ENCODE assay signal across 26 mouse cellular contexts in the genomic region with DNA sequence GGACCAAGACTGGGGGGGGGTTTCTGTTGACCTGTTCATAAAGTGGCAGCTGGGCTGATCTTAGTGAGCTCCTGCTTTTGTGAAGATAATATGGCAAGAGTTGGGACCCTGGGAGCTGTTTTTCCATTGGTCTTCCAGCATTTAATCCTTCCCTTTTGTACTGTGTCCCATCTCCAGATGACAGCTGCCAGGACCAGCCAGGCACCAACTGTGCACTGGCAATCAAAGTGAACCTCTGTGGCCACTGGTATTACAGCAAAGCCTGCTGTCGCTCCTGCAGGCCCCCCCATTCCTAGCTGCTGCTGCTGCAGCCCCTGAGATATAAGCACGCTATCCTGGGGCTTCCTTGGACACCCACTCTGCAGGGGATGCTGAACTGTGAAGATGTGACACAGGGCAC. TPM values are rescaled to one million over a fixed set of nuclear protein-coding genes. Genes with fewer than 3 reads are reported as not detected.
A peak's percentile ranks its signal among the peaks of the same experiment; 100 is the strongest.
DNase-seq lines count a peak whose midpoint lies in the region; ATAC-seq and TF ChIP-seq lines count a peak whose summit lies in the region.
"Had no signal": no experiment of that assay in that cellular context is flagged by ENCODE, and none has a peak within 500 bp of the region (broad histone marks: within the 10 kb centered on the region; RNA-seq: fewer than 3 reads in every experiment).

No protein-coding gene starts in this region.

- no peak overlapping the region for H3K4me3 ChIP-seq in layer of hippocampus, adult 2 months
- no peak overlapping the region for H3K4me3 ChIP-seq in midbrain, postnatal 0 days (ENCODE audit: low read depth, low read length)
- no peak overlapping the region for H3K4me3 ChIP-seq in midbrain, embryonic 11.5 days (ENCODE audit: low read depth, low read length)
- no peak overlapping the region for H3K4me3 ChIP-seq in forebrain, embryonic 11.5 days (ENCODE audit: low read depth, low read length)
- H3K4me3 ChIP-seq: embryonic facial prominence, embryonic 10.5 days; embryonic facial prominence, embryonic 13.5 days; erythroblast, embryonic 14.5 days; forebrain, embryonic 10.5 days; gastrocnemius, adult 2 months; hindbrain, embryonic 13.5 days had no signal

- no peak for TF ChIP-seq CTCF in layer of hippocampus, adult 2 months (conservative IDR thresholded peaks at IDR 0.05)
- no peak for TF ChIP-seq CTCF in midbrain, postnatal 0 days (IDR thresholded peaks at IDR 0.05)

- H3K4me2 ChIP-seq in midbrain, postnatal 0 days (ENCODE audit: low read depth, low read length, poor library complexity, severe bottlenecking), result no peak overlapping the region
- no peak overlapping the region for H3K4me2 ChIP-seq in midbrain, embryonic 11.5 days
- no peak overlapping the region for H3K4me2 ChIP-seq in forebrain, embryonic 11.5 days (ENCODE audit: low read depth, low read length, severe bottlenecking)
- H3K4me2 ChIP-seq: embryonic facial prominence, embryonic 13.5 days; heart, embryonic 11.5 days; hindbrain, embryonic 13.5 days had no signal

- peaks cover 4% of the 10 kb centered on the region; the same call in 1 of the 2 replicates for H3K4me1 ChIP-seq in midbrain, postnatal 0 days (ENCODE audit: insufficient read depth, low read length)
- H3K4me1 ChIP-seq in midbrain, embryonic 11.5 days (ENCODE audit: control insufficient read depth, insufficient read depth, low read length), result no peaks in the 10 kb centered on the region
- no peaks in the 10 kb centered on the region for H3K4me1 ChIP-seq in forebrain, embryonic 11.5 days (replicated peaks; ENCODE audit: control insufficient read depth, insufficient read depth, low read length)
- H3K4me1 ChIP-seq: hindbrain, embryonic 13.5 days had no signal

- no peaks in the 10 kb centered on the region for H3K27me3 ChIP-seq in midbrain, postnatal 0 days (ENCODE audit: insufficient read depth, low read length)
- no peaks in the 10 kb centered on the region for H3K27me3 ChIP-seq in midbrain, embryonic 11.5 days (ENCODE audit: control insufficient read depth, insufficient read depth, low read length)
- H3K27me3 ChIP-seq in forebrain, embryonic 11.5 days (ENCODE audit: control insufficient read depth, insufficient read depth, low read length), result no peaks in the 10 kb centered on the region

- no peak overlapping the region for H3K9ac ChIP-seq in midbrain, postnatal 0 days (replicated peaks; ENCODE audit: low read length, poor library complexity, severe bottlenecking)
- no peak overlapping the region for H3K9ac ChIP-seq in midbrain, embryonic 11.5 days (ENCODE audit: low read length)
- no peak overlapping the region for H3K9ac ChIP-seq in forebrain, embryonic 11.5 days (ENCODE audit: low read length)
- H3K9ac ChIP-seq: embryonic facial prominence, embryonic 13.5 days; forebrain, postnatal 0 days; hindbrain, embryonic 13.5 days had no signal

- no peaks in the 10 kb centered on the region for H3K36me3 ChIP-seq in midbrain, postnatal 0 days (ENCODE audit: insufficient read depth, low read length)
- H3K36me3 ChIP-seq in midbrain, embryonic 11.5 days (ENCODE audit: control insufficient read depth, insufficient read depth, low read length), result no peaks in the 10 kb centered on the region
- no peaks in the 10 kb centered on the region for H3K36me3 ChIP-seq in forebrain, embryonic 11.5 days (ENCODE audit: control insufficient read depth, insufficient read depth, low read length)
- H3K36me3 ChIP-seq: embryonic facial prominence, embryonic 10.5 days; embryonic facial prominence, embryonic 13.5 days; forebrain, embryonic 10.5 days; hindbrain, embryonic 13.5 days had no signal

- H3K27ac ChIP-seq in layer of hippocampus, adult 2 months, result peak overlapping the region; percentile 78
- no peak overlapping the region for H3K27ac ChIP-seq in midbrain, postnatal 0 days (ENCODE audit: low read depth, low read length)
- H3K27ac ChIP-seq in midbrain, embryonic 11.5 days (ENCODE audit: low read depth, low read length), result no peak overlapping the region
- no peak overlapping the region for H3K27ac ChIP-seq in forebrain, embryonic 11.5 days (ENCODE audit: low read depth, low read length)
- H3K27ac ChIP-seq: embryonic facial prominence, embryonic 10.5 days; embryonic facial prominence, embryonic 13.5 days; forebrain, embryonic 10.5 days; gastrocnemius, adult 2 months; hindbrain, embryonic 13.5 days had no signal

- no peaks in the 10 kb centered on the region for H3K9me3 ChIP-seq in midbrain, postnatal 0 days (ENCODE audit: low read length)
- H3K9me3 ChIP-seq in midbrain, embryonic 11.5 days (ENCODE audit: control insufficient read depth, low read length), result no peaks in the 10 kb centered on the region
- H3K9me3 ChIP-seq in forebrain, embryonic 11.5 days (ENCODE audit: control insufficient read depth, low read length), result no peaks in the 10 kb centered on the region
- H3K9me3 ChIP-seq: embryonic facial prominence, embryonic 10.5 days; embryonic facial prominence, embryonic 13.5 days; forebrain, embryonic 10.5 days; hindbrain, embryonic 13.5 days had no signal

- peak; percentile 66 to 75 for DNase-seq in cerebellum, postnatal 10 days
- no peak for DNase-seq in cerebellum, adult 11-12 months
- DNase-seq in layer of hippocampus, adult 2 months (ENCODE audit: low spot score in 2 of 2), result no peak
- no peak for DNase-seq in layer of hippocampus, adult 9-10 months (ENCODE audit: low spot score)
- peak; percentile 49 for DNase-seq in midbrain, postnatal 0 days (ENCODE audit: low spot score)
- DNase-seq in midbrain, embryonic 11.5 days (ENCODE audit: low spot score, missing footprints), result no peak
- no peak for DNase-seq in forebrain, embryonic 11.5 days (ENCODE audit: low spot score)
- DNase-seq: adrenal gland, adult 8-10 months; adrenal gland, postnatal 25 days; cerebellum, adult 9-11 months; embryo, embryonic 11 days; forebrain, postnatal 0 days; gastrocnemius, adult 2 months; gastrocnemius, postnatal 14 days had no signal

- no peak for ATAC-seq in midbrain, postnatal 0 days (ENCODE audit: low FRiP score)
- no peak for ATAC-seq in midbrain, embryonic 11.5 days (ENCODE audit: low FRiP score)
- ATAC-seq in forebrain, embryonic 11.5 days (replicated peaks; ENCODE audit: low FRiP score), result no peak
- ATAC-seq: activated CD4-positive, CD25-positive, alpha-beta regulatory T cell, adult 4 months; forebrain, embryonic 14.5 days; forebrain, postnatal 0 days had no signal

- 46% methylated on average over 2 of the region's 2 CpGs for WGBS in midbrain, postnatal 0 days
- WGBS in midbrain, embryonic 11.5 days, result 72% methylated on average over 2 of the region's 2 CpGs
- WGBS in forebrain, embryonic 11.5 days, result 62% methylated on average over 2 of the region's 2 CpGs

RNA-seq across cellular contexts. Expression of gene Adamtsl2, which starts 29.0 kb away (rescaled TPM):
- 10 to 100 TPM; 12.8 to 18.1 TPM for total RNA-seq in layer of hippocampus, adult 2 months (2021)
- total RNA-seq in midbrain, postnatal 0 days (2014; rRNA removed), result 14.3 and 17.0 TPM in 2 replicates
- 7.3 and 9.3 TPM in 2 replicates for polyA plus RNA-seq in midbrain, postnatal 0 days (2015; fragmentation: Nextera tagmentation; extraction: Ambion mirVana)
- 3.9 and 5.9 TPM in 2 replicates for polyA plus RNA-seq in midbrain, embryonic 11.5 days (2014; fragmentation: Nextera tagmentation; extraction: Ambion mirVana)
- 4.0 and 4.4 TPM in 2 replicates for polyA plus RNA-seq in forebrain, embryonic 11.5 days (2014; fragmentation: Nextera tagmentation; extraction: Ambion mirVana)
- total RNA-seq: hematopoietic stem cell, adult 5-6 weeks had no signal
- polyA plus RNA-seq: activated CD4-positive, CD25-positive, alpha-beta regulatory T cell, adult 4 months; erythroblast, embryonic 14.5 days had no signal

RNA-seq across cellular contexts. Expression of gene Fam163b, which starts 34.1 kb away (rescaled TPM):
- 100 to 1,000 TPM; 132 to 144 TPM for total RNA-seq in layer of hippocampus, adult 2 months (2021)
- total RNA-seq in midbrain, postnatal 0 days (2014; rRNA removed), result 4.9 and 8.4 TPM in 2 replicates
- polyA plus RNA-seq in midbrain, postnatal 0 days (2015; fragmentation: Nextera tagmentation; extraction: Ambion mirVana), result 13.0 and 13.9 TPM in 2 replicates
- 0.10 and 0.15 TPM in 2 replicates for polyA plus RNA-seq in midbrain, embryonic 11.5 days (2014; fragmentation: Nextera tagmentation; extraction: Ambion mirVana)
- polyA plus RNA-seq in forebrain, embryonic 11.5 days (2014; fragmentation: Nextera tagmentation; extraction: Ambion mirVana), result 0.09 TPM in 1 of 2 replicates, not detected in the other
- total RNA-seq: ES-E14; gastrocnemius, adult 2 months; hematopoietic stem cell, adult 5-6 weeks had no signal
- polyA plus RNA-seq: activated CD4-positive, CD25-positive, alpha-beta regulatory T cell, adult 4 months; erythroblast, embryonic 14.5 days had no signal

RNA-seq across cellular contexts. Expression of gene Mymk, which starts 36.2 kb away (rescaled TPM):
- total RNA-seq in layer of hippocampus, adult 2 months (2021), result under 1 TPM; 0.51 to 0.71 TPM
- total RNA-seq in midbrain, postnatal 0 days (2014; rRNA removed), result 0.16 TPM in 1 of 2 replicates, not detected in the other
- 0.15 TPM in 1 of 2 replicates, not detected in the other for polyA plus RNA-seq in midbrain, postnatal 0 days (2015; fragmentation: Nextera tagmentation; extraction: Ambion mirVana)
- not detected in 2 replicates for polyA plus RNA-seq in midbrain, embryonic 11.5 days (2014; fragmentation: Nextera tagmentation; extraction: Ambion mirVana)
- not detected in 2 replicates for polyA plus RNA-seq in forebrain, embryonic 11.5 days (2014; fragmentation: Nextera tagmentation; extraction: Ambion mirVana)
- total RNA-seq: adrenal gland, postnatal 25 days; ES-E14; forebrain, postnatal 0 days; heart, adult 8-10 months; heart, postnatal 25 days; hematopoietic stem cell, adult 5-6 weeks had no signal
- polyA plus RNA-seq: activated CD4-positive, CD25-positive, alpha-beta regulatory T cell, adult 4 months; erythroblast, embryonic 14.5 days; forebrain, embryonic 10.5 days; forebrain, embryonic 14.5 days had no signal

RNA-seq across cellular contexts. Expression of gene Dbh, which starts 56.9 kb away (rescaled TPM):
- 1 to 10 TPM in 1 of 2 experiments, under 1 TPM in 1; 0.46 to 1.4 TPM for total RNA-seq in layer of hippocampus, adult 2 months (2021)
- 4.2 and 12.3 TPM in 2 replicates for total RNA-seq in midbrain, postnatal 0 days (2014; rRNA removed)
- polyA plus RNA-seq in midbrain, postnatal 0 days (2015; fragmentation: Nextera tagmentation; extraction: Ambion mirVana), result 0.21 and 0.45 TPM in 2 replicates
- 0.48 TPM in 1 of 2 replicates, not detected in the other for polyA plus RNA-seq in midbrain, embryonic 11.5 days (2014; fragmentation: Nextera tagmentation; extraction: Ambion mirVana)
- polyA plus RNA-seq in forebrain, embryonic 11.5 days (2014; fragmentation: Nextera tagmentation; extraction: Ambion mirVana), result not detected in 2 replicates
- total RNA-seq: ES-E14; gastrocnemius, adult 2 months; hematopoietic stem cell, adult 5-6 weeks had no signal
- polyA plus RNA-seq: activated CD4-positive, CD25-positive, alpha-beta regulatory T cell, adult 4 months; erythroblast, embryonic 14.5 days; forebrain, embryonic 10.5 days; forebrain, embryonic 14.5 days had no signal

Comparison
In these comparisons a context has a peak if more than half of its experiments do, and no peak if none do; other contexts are left out.
1. DNase-seq: peak in cerebellum, postnatal 10 days (2 of 2) and midbrain, postnatal 0 days (single experiment); none in cerebellum, adult 11-12 months (single experiment), layer of hippocampus, adult 2 months (0 of 2), layer of hippocampus, adult 9-10 months (single experiment), midbrain, embryonic 11.5 days (single experiment) and forebrain, embryonic 11.5 days (single experiment).
2. RNA of gene Fam163b, which starts 34.1 kb away (polyA plus RNA-seq): 13.0 to 13.9 TPM in midbrain, postnatal 0 days; 0.10 to 0.15 TPM in midbrain, embryonic 11.5 days and 0.09 TPM in forebrain, embryonic 11.5 days; every median in the first group is over 10 times any median in the second.